Mouse (Mus musculus): Measurements from ENCODE around the gene Psmd12.

DNA sequence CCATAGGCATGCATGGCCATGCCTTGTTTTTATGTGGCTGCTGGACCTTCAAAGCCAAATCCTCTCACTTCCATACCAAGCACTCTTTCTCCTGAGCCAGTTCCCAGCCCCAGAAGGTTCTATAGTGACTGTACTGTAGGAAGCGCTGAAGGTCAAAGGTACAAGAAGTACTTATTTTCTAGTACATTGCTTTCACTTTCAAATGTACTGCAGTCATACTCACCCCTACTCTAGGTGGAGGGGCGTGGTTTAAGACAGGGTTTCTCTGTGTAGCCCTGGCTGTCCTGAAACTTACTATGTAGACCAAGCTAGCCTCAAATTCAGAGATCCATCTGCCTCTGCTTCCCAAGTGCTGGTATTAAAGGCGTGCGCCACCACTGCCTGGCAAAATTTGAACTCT, 59.7 kb downstream of the Psmd12 start:
- TF ChIP-seq NANOG (IDR thresholded peaks at IDR 0.05; ENCODE audit: borderline replicate concordance, low read length) (peak; percentile 19; the same call in 1 of the 2 replicates), CTCF (conservative IDR thresholded peaks at IDR 0.05; ENCODE audit: low read length) (no peak)

All from E14TG2a.4 (cell line).